Mouse (Mus musculus): ENCODE data around the gene Klrk1. TPM values are rescaled to one million over a fixed set of nuclear protein-coding genes. Genes with fewer than 3 reads are reported as not detected.

Gene Klrk1
- polyA plus RNA-seq, 1 experiment from 2014 or later: 0.18 TPM

DNA sequence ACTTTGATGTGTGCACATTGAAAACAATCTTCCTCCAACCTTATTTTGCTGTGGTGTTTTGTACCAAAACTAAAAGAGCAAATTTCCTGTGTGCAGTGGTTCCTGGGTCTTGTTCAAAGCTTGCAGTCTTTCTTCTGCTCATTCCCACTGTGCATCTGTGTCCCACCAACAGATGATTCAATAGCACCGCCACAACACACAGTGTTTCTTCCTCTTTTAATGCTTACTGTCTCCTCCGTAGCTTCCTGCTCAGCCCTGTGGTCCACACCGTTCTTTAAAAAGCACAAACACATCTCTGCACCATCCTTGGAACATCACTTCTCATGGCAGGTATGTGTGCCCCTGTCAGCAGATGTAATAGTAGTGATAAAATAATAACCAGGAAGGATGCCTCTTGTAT, 32.2 kb downstream of the Klrk1 start, which contains the start of gene Klrd1:
Klrd1 (plus strand) TSS at position 275 of the 400 bp plus-strand sequence.
- Histone ChIP-seq H3K9ac (ENCODE audit: low read depth, low read length) (no peak within 1 kb of the TSS), H3K36me3 (ENCODE audit: insufficient read depth, low read length) (no peaks in the 10 kb centered on the region), H3K27me3 (ENCODE audit: insufficient read depth, low read length) (no peaks in the 10 kb centered on the region), H3K9me3 (replicated peaks; ENCODE audit: low read length) (no peaks in the 10 kb centered on the region), H3K4me3 (replicated peaks; ENCODE audit: low read depth, low read length) (no peak within 1 kb of the TSS), H3K4me1 (replicated peaks; ENCODE audit: insufficient read depth, low read length) (no peaks in the 10 kb centered on the region), H3K4me2 (ENCODE audit: low read length) (no peak within 1 kb of the TSS), H3K27ac (no peak within 1 kb of the TSS)
- WGBS: 72% methylated on average over 3 of the region's 3 CpGs
- no peak for ATAC-seq (replicated peaks; ENCODE audit: low FRiP score, low read depth)
- no peak for TF ChIP-seq CTCF (IDR thresholded peaks at IDR 0.05; ENCODE audit: low read depth)
- no peak for DNase-seq (ENCODE audit: low spot score)

DNA sequence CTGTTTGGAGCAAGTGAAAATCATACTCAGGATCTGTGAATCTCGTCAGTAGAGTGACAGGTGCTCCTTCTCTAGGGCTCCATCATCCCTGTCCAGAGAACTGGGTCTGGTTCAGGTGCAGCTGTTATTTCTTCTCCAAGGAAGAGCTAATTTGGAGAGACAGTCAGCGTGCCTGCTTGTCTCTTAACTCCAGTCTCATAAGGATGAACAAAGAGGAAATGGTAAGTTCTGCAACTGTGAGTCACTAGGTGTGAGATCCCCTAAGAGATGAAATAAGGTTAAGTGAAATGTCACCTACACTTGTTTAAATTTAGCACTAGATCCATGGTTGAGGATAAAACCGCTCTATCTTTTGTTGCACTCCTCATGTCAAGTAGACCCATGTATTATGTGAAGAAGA, 40.6 kb downstream of the Klrk1 start:
- Histone ChIP-seq H3K36me3 (ENCODE audit: insufficient read depth, low read length) (no peaks in the 10 kb centered on the region), H3K9me3 (replicated peaks; ENCODE audit: low read length) (no peaks in the 10 kb centered on the region), H3K9ac (ENCODE audit: low read depth, low read length) (no peak overlapping the region), H3K4me2 (ENCODE audit: low read length) (no peak overlapping the region), H3K27me3 (ENCODE audit: insufficient read depth, low read length) (no peaks in the 10 kb centered on the region), H3K27ac (no peak overlapping the region), H3K4me1 (replicated peaks; ENCODE audit: insufficient read depth, low read length) (no peaks in the 10 kb centered on the region), H3K4me3 (replicated peaks; ENCODE audit: low read depth, low read length) (no peak overlapping the region)
- DNase-seq (ENCODE audit: low spot score) (no peak), ATAC-seq (replicated peaks; ENCODE audit: low FRiP score, low read depth) (no peak)
- TF ChIP-seq CTCF (IDR thresholded peaks at IDR 0.05; ENCODE audit: low read depth): no peak
- 68% methylated on average over 3 of the region's 3 CpGs for WGBS

DNA sequence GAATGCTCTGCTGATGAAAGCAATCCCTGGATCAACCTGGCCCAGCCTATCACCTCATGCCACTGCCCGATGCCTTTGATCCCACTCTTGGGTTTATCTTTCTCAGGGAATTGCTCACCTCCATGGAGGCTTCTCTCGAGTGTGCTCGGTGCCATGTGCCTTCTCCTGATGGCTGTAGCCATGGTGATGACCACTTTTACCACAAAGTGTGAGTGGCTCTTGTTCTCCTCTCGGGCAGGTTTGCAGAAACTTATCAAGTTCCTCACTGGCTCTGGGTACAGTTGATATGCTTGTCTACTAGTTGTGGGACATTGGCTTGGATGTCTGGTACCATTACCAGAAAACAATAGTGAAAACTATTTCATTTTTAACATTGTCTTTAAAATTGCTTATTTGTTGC, 41.8 kb downstream of the Klrk1 start:
- no peaks in the 10 kb centered on the region for H3K36me3 ChIP-seq (ENCODE audit: insufficient read depth, low read length)
- TF ChIP-seq CTCF (IDR thresholded peaks at IDR 0.05; ENCODE audit: low read depth): no peak
- H3K27ac ChIP-seq: no peak overlapping the region
- WGBS: 74% methylated on average over 4 of the region's 4 CpGs
- H3K9ac ChIP-seq (ENCODE audit: low read depth, low read length): no peak overlapping the region
- ATAC-seq (replicated peaks; ENCODE audit: low FRiP score, low read depth): no peak
- H3K27me3 ChIP-seq (ENCODE audit: insufficient read depth, low read length): no peaks in the 10 kb centered on the region
- H3K4me1 ChIP-seq (replicated peaks; ENCODE audit: insufficient read depth, low read length): no peaks in the 10 kb centered on the region
- no peak overlapping the region for H3K4me2 ChIP-seq (ENCODE audit: low read length)
- H3K4me3 ChIP-seq (replicated peaks; ENCODE audit: low read depth, low read length): no peak overlapping the region
- no peak for DNase-seq (ENCODE audit: low spot score)
- H3K9me3 ChIP-seq (replicated peaks; ENCODE audit: low read length): no peaks in the 10 kb centered on the region

DNA sequence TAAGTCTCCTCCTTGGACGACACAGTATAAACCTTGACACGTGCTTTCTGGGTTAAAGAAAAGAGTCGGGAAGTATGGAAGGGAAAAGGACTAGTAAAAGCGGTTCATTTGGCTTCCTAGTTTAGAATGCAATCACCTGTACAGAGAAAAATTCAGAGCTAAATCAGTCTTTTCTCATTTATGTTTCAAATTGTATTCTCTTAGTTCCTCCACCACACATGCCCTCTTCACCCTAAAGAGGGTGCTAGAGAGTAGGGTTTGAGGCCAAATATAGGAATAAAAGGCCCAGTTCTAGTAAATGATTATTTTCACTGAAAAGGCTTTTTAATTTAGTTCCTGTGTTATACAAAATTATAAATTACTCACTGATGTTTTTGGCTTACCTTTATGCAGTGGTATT, 42.4 kb downstream of the Klrk1 start:
- TF ChIP-seq CTCF (IDR thresholded peaks at IDR 0.05; ENCODE audit: low read depth): peak; percentile 69
- H3K27me3 ChIP-seq (ENCODE audit: insufficient read depth, low read length): no peaks in the 10 kb centered on the region
- H3K27ac ChIP-seq: no peak overlapping the region
- WGBS: 66% methylated on average over 4 of the region's 4 CpGs
- ATAC-seq (replicated peaks; ENCODE audit: low FRiP score, low read depth) (no peak), DNase-seq (ENCODE audit: low spot score) (peak; percentile 49)
- H3K4me2 ChIP-seq (ENCODE audit: low read length): no peak overlapping the region
- no peak overlapping the region for H3K4me3 ChIP-seq (replicated peaks; ENCODE audit: low read depth, low read length)
- H3K36me3 ChIP-seq (ENCODE audit: insufficient read depth, low read length): no peaks in the 10 kb centered on the region
- no peaks in the 10 kb centered on the region for H3K4me1 ChIP-seq (replicated peaks; ENCODE audit: insufficient read depth, low read length)
- H3K9me3 ChIP-seq (replicated peaks; ENCODE audit: low read length): no peaks in the 10 kb centered on the region
- no peak overlapping the region for H3K9ac ChIP-seq (ENCODE audit: low read depth, low read length)

DNA sequence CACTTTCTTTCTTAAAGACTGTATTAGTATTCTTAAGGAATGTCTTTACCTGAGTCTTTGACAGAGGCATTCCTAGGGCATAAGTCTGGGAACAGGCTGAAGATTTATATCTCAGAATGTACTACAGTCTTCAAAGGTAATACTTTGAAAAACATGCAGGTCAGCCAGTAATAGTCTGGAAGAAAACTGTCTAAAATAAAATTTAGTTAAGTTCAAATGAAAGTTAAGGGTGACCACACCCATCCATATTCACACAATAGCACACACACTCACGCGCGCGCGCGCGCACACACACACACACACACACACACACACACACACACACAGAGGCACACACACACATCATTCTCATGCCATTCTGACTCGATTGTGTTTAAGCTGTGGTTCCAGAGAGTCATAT, 46.1 kb downstream of the Klrk1 start, which contains the start of gene Klre1:
Klre1 (plus strand) TSS at position 301 of the 400 bp plus-strand sequence.
- Histone ChIP-seq H3K4me1 (replicated peaks; ENCODE audit: insufficient read depth, low read length) (no peaks in the 10 kb centered on the region), H3K36me3 (ENCODE audit: insufficient read depth, low read length) (no peaks in the 10 kb centered on the region), H3K4me2 (ENCODE audit: low read length) (no peak within 1 kb of the TSS), H3K27me3 (ENCODE audit: insufficient read depth, low read length) (no peaks in the 10 kb centered on the region), H3K9me3 (replicated peaks; ENCODE audit: low read length) (no peaks in the 10 kb centered on the region), H3K27ac (no peak within 1 kb of the TSS), H3K4me3 (replicated peaks; ENCODE audit: low read depth, low read length) (no peak within 1 kb of the TSS), H3K9ac (ENCODE audit: low read depth, low read length) (no peak within 1 kb of the TSS)
- DNase-seq (ENCODE audit: low spot score) (no peak), ATAC-seq (replicated peaks; ENCODE audit: low FRiP score, low read depth) (no peak)
- 88% methylated on average over 8 of the region's 8 CpGs for WGBS
- no peak for TF ChIP-seq CTCF (IDR thresholded peaks at IDR 0.05; ENCODE audit: low read depth)

DNA sequence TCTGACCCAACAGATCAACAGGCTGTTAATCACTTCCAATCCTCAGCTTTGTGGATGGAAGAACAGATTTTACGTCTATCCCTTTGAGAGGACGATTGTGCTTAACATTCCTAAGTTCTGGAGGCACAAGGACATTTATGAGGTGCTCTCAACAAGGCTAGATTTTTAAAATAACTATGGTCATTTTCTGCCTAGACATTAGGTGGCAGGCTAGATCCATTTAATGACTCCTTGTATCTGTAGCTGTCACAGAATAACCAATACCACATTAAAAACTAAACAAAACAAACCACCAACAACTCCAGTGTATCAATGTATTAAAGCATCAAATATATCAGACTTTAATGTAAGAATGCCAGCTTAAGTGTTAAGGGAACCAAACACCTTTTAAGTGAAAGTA, 48.3 kb downstream of the Klrk1 start:
- WGBS: 34% methylated on average over 2 of the region's 2 CpGs
- ATAC-seq (replicated peaks; ENCODE audit: low FRiP score, low read depth): no peak
- TF ChIP-seq CTCF (IDR thresholded peaks at IDR 0.05; ENCODE audit: low read depth): peak; percentile 56

DNA sequence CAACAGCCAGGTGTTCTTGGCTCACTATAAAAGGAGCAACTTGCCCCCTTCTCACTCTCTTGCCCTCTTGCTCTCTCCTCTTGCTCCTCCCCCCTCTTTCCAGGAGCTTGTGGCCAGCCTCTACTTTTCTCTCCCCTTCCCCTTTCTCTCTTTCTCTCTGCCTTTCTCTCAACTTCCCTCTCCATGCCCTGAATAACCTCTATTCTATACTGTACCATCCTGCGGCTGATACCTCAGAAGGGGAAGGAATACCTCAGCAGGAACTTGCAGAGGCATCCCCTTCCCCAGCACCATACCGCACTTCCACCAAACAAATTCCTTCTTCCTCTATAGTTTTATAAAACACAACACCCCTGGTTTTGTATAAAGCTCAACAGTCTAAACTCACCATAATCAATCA, 58.4 kb downstream of the Klrk1 start:
- DNase-seq (ENCODE audit: low spot score) (no peak), ATAC-seq (replicated peaks; ENCODE audit: low FRiP score, low read depth) (no peak)
- Histone ChIP-seq H3K36me3 (ENCODE audit: insufficient read depth, low read length) (no peaks in the 10 kb centered on the region), H3K4me2 (ENCODE audit: low read length) (no peak overlapping the region), H3K9ac (ENCODE audit: low read depth, low read length) (no peak overlapping the region), H3K9me3 (replicated peaks; ENCODE audit: low read length) (no peaks in the 10 kb centered on the region), H3K27me3 (ENCODE audit: insufficient read depth, low read length) (no peaks in the 10 kb centered on the region), H3K4me1 (replicated peaks; ENCODE audit: insufficient read depth, low read length) (no peaks in the 10 kb centered on the region), H3K4me3 (replicated peaks; ENCODE audit: low read depth, low read length) (no peak overlapping the region), H3K27ac (no peak overlapping the region)
- WGBS: 80% methylated on average over 2 of the region's 2 CpGs
- TF ChIP-seq CTCF (IDR thresholded peaks at IDR 0.05; ENCODE audit: low read depth): no peak

More for the DNA sequence above, 48.3 kb downstream of the Klrk1 start:
- Histone ChIP-seq H3K9ac (ENCODE audit: low read depth, low read length) (no peak overlapping the region), H3K36me3 (ENCODE audit: insufficient read depth, low read length) (no peaks in the 10 kb centered on the region), H3K27ac (no peak overlapping the region), H3K9me3 (replicated peaks; ENCODE audit: low read length) (no peaks in the 10 kb centered on the region), H3K4me1 (replicated peaks; ENCODE audit: insufficient read depth, low read length) (no peaks in the 10 kb centered on the region), H3K27me3 (ENCODE audit: insufficient read depth, low read length) (no peaks in the 10 kb centered on the region), H3K4me2 (ENCODE audit: low read length) (no peak overlapping the region), H3K4me3 (replicated peaks; ENCODE audit: low read depth, low read length) (no peak overlapping the region)
- DNase-seq (ENCODE audit: low spot score): peak; percentile 50

Other genes starting within 250 kb of the Klrk1 start
- gene Clec12b, start 238.0 kb downstream of the Klrk1 start, polyA plus RNA-seq (2015; fragmentation: Nextera tagmentation; extraction: Ambion mirVana): 0.10 and 0.11 TPM in 2 replicates
- gene Clec1b, start 226.6 kb downstream of the Klrk1 start, polyA plus RNA-seq (2015; fragmentation: Nextera tagmentation; extraction: Ambion mirVana): 1.5 and 1.7 TPM in 2 replicates
- 0.38 and 0.40 TPM in 2 replicates for gene Clec9a, start 215.0 kb downstream of the Klrk1 start, polyA plus RNA-seq (2015; fragmentation: Nextera tagmentation; extraction: Ambion mirVana)
- 10.3 and 10.6 TPM in 2 replicates for gene Clec1a, start 171.9 kb downstream of the Klrk1 start, polyA plus RNA-seq (2015; fragmentation: Nextera tagmentation; extraction: Ambion mirVana)
- not detected in 2 replicates for gene Olr1, start 116.7 kb downstream of the Klrk1 start, polyA plus RNA-seq (2015; fragmentation: Nextera tagmentation; extraction: Ambion mirVana)
- 96.6 and 98.5 TPM in 2 replicates for gene Tmem52b, start 111.3 kb downstream of the Klrk1 start, polyA plus RNA-seq (2015; fragmentation: Nextera tagmentation; extraction: Ambion mirVana)
- 126 and 139 TPM in 2 replicates for gene Gabarapl1, start 90.7 kb downstream of the Klrk1 start, polyA plus RNA-seq (2015; fragmentation: Nextera tagmentation; extraction: Ambion mirVana)
- not detected in 2 replicates for gene Klre1, start 46.0 kb downstream of the Klrk1 start, polyA plus RNA-seq (2015; fragmentation: Nextera tagmentation; extraction: Ambion mirVana)
- gene Klrd1, start 32.1 kb downstream of the Klrk1 start, polyA plus RNA-seq (2015; fragmentation: Nextera tagmentation; extraction: Ambion mirVana): 0.32 and 0.45 TPM in 2 replicates
- gene Klrc3, start 19.5 kb upstream of the Klrk1 start, polyA plus RNA-seq (2015; fragmentation: Nextera tagmentation; extraction: Ambion mirVana): not detected in 2 replicates
- not detected in 2 replicates for gene Klrc2, start 36.8 kb upstream of the Klrk1 start, polyA plus RNA-seq (2015; fragmentation: Nextera tagmentation; extraction: Ambion mirVana)
- not detected in 2 replicates for gene Klrc1, start 55.1 kb upstream of the Klrk1 start, polyA plus RNA-seq (2015; fragmentation: Nextera tagmentation; extraction: Ambion mirVana)
- not detected in 2 replicates for gene Klri1, start 93.3 kb upstream of the Klrk1 start, polyA plus RNA-seq (2015; fragmentation: Nextera tagmentation; extraction: Ambion mirVana)
- 0.05 TPM in 1 of 2 replicates, not detected in the other for gene Klri2, start 116.6 kb upstream of the Klrk1 start, polyA plus RNA-seq (2015; fragmentation: Nextera tagmentation; extraction: Ambion mirVana)
- gene Gm156, start 160.4 kb upstream of the Klrk1 start, polyA plus RNA-seq (2015; fragmentation: Nextera tagmentation; extraction: Ambion mirVana): not detected in 2 replicates
- not detected in 2 replicates for gene Gm17631, start 238.8 kb upstream of the Klrk1 start, polyA plus RNA-seq (2015; fragmentation: Nextera tagmentation; extraction: Ambion mirVana)

Data from kidney, postnatal 0 days (tissue).